Mouse (Mus musculus) sigmoid colon, adult 10 weeks (tissue): ENCODE measurements around the gene Nkx6-1. TPM values are rescaled to one million over a fixed set of nuclear protein-coding genes. Genes with fewer than 3 reads are reported as not detected.

Experiments
- polyA plus RNA-seq: library from polyadenylated mRNA; stranded (reverse); fragments of 350-450 nt; fragmentation: Illumina TruSeq; extraction: RNeasy Lipid Tissue Mini Kit (QIAGEN cat#74804); gene quantifications from one replicate; pipeline ENCODE4 v1.2.3, GENCODE M21; 2014; ENCODE audit warnings: low read depth, low replicate concordance

Nkx6-1 gene
- not detected for polyA plus RNA-seq

GRCm38 (mm10) chr5:101664945-101665615, at the start of gene Nkx6-1:
Gene Nkx6-1, minus strand, starts transcription at chr5:101664996.

Other genes with a start within 250 kb of the Nkx6-1 start
- gene Cds1, start 100.1 kb upstream of the Nkx6-1 start, polyA plus RNA-seq, result 65.9 TPM